Mouse (Mus musculus): ENCODE measurements around the gene Sbp. TPM values are rescaled to one million over a fixed set of nuclear protein-coding genes. Genes with fewer than 3 reads are reported as not detected.

Gene Sbp
- polyA plus RNA-seq, 1 experiment from 2014 or later, result not detected

Other genes starting within 250 kb of the Sbp start
- gene 1520401A03Rik, start 218.9 kb upstream of the Sbp start, polyA plus RNA-seq (2015; fragmentation: Nextera tagmentation; extraction: Ambion mirVana), result 0.14 TPM in 1 of 2 replicates, not detected in the other
- gene Pkmyt1, start 215.3 kb upstream of the Sbp start, polyA plus RNA-seq (2015; fragmentation: Nextera tagmentation; extraction: Ambion mirVana), result 58.2 and 58.8 TPM in 2 replicates
- gene Paqr4, start 200.8 kb upstream of the Sbp start, polyA plus RNA-seq (2015; fragmentation: Nextera tagmentation; extraction: Ambion mirVana), result 51.8 and 52.7 TPM in 2 replicates
- gene Kremen2, start 195.8 kb upstream of the Sbp start, polyA plus RNA-seq (2015; fragmentation: Nextera tagmentation; extraction: Ambion mirVana), result 0.25 and 0.83 TPM in 2 replicates
- 61.3 and 65.2 TPM in 2 replicates for gene Flywch1, start 170.1 kb upstream of the Sbp start, polyA plus RNA-seq (2015; fragmentation: Nextera tagmentation; extraction: Ambion mirVana)
- gene Flywch2, start 155.6 kb upstream of the Sbp start, polyA plus RNA-seq (2015; fragmentation: Nextera tagmentation; extraction: Ambion mirVana), result 29.0 and 31.4 TPM in 2 replicates
- 411 and 414 TPM in 2 replicates for gene Srrm2, start 151.1 kb upstream of the Sbp start, polyA plus RNA-seq (2015; fragmentation: Nextera tagmentation; extraction: Ambion mirVana)
- gene Elob, start 112.5 kb upstream of the Sbp start, polyA plus RNA-seq (2015; fragmentation: Nextera tagmentation; extraction: Ambion mirVana), result 980 and 1,001 TPM in 2 replicates
- not detected in 2 replicates for gene Prss33, start 105.6 kb upstream of the Sbp start, polyA plus RNA-seq (2015; fragmentation: Nextera tagmentation; extraction: Ambion mirVana)
- gene Prss32, start 97.8 kb upstream of the Sbp start, polyA plus RNA-seq (2015; fragmentation: Nextera tagmentation; extraction: Ambion mirVana), result 0.41 TPM in 1 of 2 replicates, not detected in the other
- 0.75 and 0.99 TPM in 2 replicates for gene Prss41, start 97.5 kb upstream of the Sbp start, polyA plus RNA-seq (2015; fragmentation: Nextera tagmentation; extraction: Ambion mirVana)
- not detected in 2 replicates for gene Prss21, start 73.6 kb upstream of the Sbp start, polyA plus RNA-seq (2015; fragmentation: Nextera tagmentation; extraction: Ambion mirVana)
- gene Dcpp1, start 60.8 kb upstream of the Sbp start, polyA plus RNA-seq (2015; fragmentation: Nextera tagmentation; extraction: Ambion mirVana), result not detected in 2 replicates
- gene Dcpp2, start 60.8 kb upstream of the Sbp start, polyA plus RNA-seq (2015; fragmentation: Nextera tagmentation; extraction: Ambion mirVana), result not detected in 2 replicates
- gene Dcpp3, start 24.2 kb upstream of the Sbp start, polyA plus RNA-seq (2015; fragmentation: Nextera tagmentation; extraction: Ambion mirVana), result 0.88 and 2.0 TPM in 2 replicates
- not detected in 2 replicates for gene Sbpl, start 13.6 kb downstream of the Sbp start, polyA plus RNA-seq (2015; fragmentation: Nextera tagmentation; extraction: Ambion mirVana)
- gene Prss30, start 38.9 kb downstream of the Sbp start, polyA plus RNA-seq (2015; fragmentation: Nextera tagmentation; extraction: Ambion mirVana), result 0.14 TPM in 1 of 2 replicates, not detected in the other
- gene Prss22, start 56.4 kb downstream of the Sbp start, polyA plus RNA-seq (2015; fragmentation: Nextera tagmentation; extraction: Ambion mirVana), result 1.1 and 1.5 TPM in 2 replicates
- gene Prss27, start 96.5 kb downstream of the Sbp start, polyA plus RNA-seq (2015; fragmentation: Nextera tagmentation; extraction: Ambion mirVana), result 0.11 and 0.28 TPM in 2 replicates
- 53.1 and 59.4 TPM in 2 replicates for gene Kctd5, start 131.8 kb downstream of the Sbp start, polyA plus RNA-seq (2015; fragmentation: Nextera tagmentation; extraction: Ambion mirVana)
- 33.1 and 34.9 TPM in 2 replicates for gene Pdpk1, start 209.3 kb downstream of the Sbp start, polyA plus RNA-seq (2015; fragmentation: Nextera tagmentation; extraction: Ambion mirVana)
- 30.8 TPM in 2 replicates for gene Amdhd2, start 222.1 kb downstream of the Sbp start, polyA plus RNA-seq (2015; fragmentation: Nextera tagmentation; extraction: Ambion mirVana)
- gene Atp6v0c, start 228.0 kb downstream of the Sbp start, polyA plus RNA-seq (2015; fragmentation: Nextera tagmentation; extraction: Ambion mirVana), result 462 and 486 TPM in 2 replicates